In the genomic region with DNA sequence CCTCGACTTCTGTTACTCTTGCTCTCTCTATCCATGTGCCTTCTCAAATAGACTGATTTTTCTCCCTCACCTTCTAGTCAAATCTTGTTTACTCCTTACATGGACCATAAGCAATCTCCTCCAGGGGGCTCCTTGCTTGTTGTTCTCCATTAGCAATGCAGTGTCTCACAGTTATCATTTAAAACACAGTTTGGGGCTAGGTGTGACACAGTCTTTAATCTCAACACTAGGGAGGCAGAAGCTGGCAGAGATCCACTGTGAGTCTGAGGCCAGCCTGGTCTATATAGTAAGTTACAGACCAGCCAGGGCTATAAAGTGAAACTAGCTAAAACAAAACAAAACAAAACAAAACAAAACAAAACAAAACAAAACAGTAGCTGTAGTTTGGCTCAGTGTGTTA, we compare ENCODE assay signal across 17 mouse cellular contexts.
"Had no signal": no experiment of that assay in that cellular context is flagged by ENCODE, and none has a peak within 500 bp of the region (broad histone marks: within the 10 kb centered on the region; RNA-seq: fewer than 3 reads in every experiment).

No protein-coding gene starts in this region.

- H3K4me3 ChIP-seq: layer of hippocampus, adult 2 months; limb, embryonic 12.5 days; limb, embryonic 15.5 days; liver, embryonic 15.5 days had no signal

- H3K9me3 ChIP-seq: limb, embryonic 12.5 days; limb, embryonic 15.5 days; liver, embryonic 15.5 days; megakaryocyte, embryonic 14.5 days had no signal

- ATAC-seq: intestine, postnatal 0 days had no signal

- H3K9ac ChIP-seq: limb, embryonic 12.5 days; limb, embryonic 15.5 days; liver, embryonic 15.5 days had no signal

- H3K27me3 ChIP-seq: limb, embryonic 12.5 days; limb, embryonic 15.5 days; liver, embryonic 15.5 days; megakaryocyte, embryonic 14.5 days had no signal

- H3K4me1 ChIP-seq: limb, embryonic 12.5 days; limb, embryonic 15.5 days; liver, embryonic 15.5 days had no signal

- H3K36me3 ChIP-seq: liver, embryonic 15.5 days had no signal

- DNase-seq: kidney, adult 2 months; kidney, postnatal 25 days; layer of hippocampus, adult 9-11 months; layer of hippocampus, postnatal 36 days; left cerebral cortex, postnatal 4 days; lung, adult 2 months; lung, postnatal 14 days; midbrain, embryonic 14.5 days; thymus, adult 2 months; thymus, postnatal 14 days had no signal

- H3K27ac ChIP-seq: kidney, postnatal 0 days; layer of hippocampus, adult 2 months; limb, embryonic 12.5 days; limb, embryonic 15.5 days; liver, embryonic 15.5 days had no signal
